Mouse (Mus musculus): ENCODE measurements around the gene Olfr1161. TPM values are rescaled to one million over a fixed set of nuclear protein-coding genes. Genes with fewer than 3 reads are reported as not detected.
"Not testable (repeated sequence)": the region's sequence is repeated elsewhere in the genome, so short reads cannot be mapped to it uniquely, and the experiment has no call there.

Olfr1161 gene
- not detected for total RNA-seq (2021)
- long read RNA-seq, experiment 1: 0 reads
- long read RNA-seq, experiment 2: 0 reads

GRCm38 (mm10) chr2:88022474-88022873 is at the start of gene Olfr1161:
Gene Olfr1161 (plus strand): TSS chr2:88022774.
- DNase-seq (ENCODE audit: low spot score in 2 of 2): not testable (repeated sequence)

GRCm38 (mm10) chr2:87974563-87974962 is 48.0 kb upstream of the Olfr1161 start, which contains the start of gene Olfr74:
Gene Olfr74 (minus strand): TSS chr2:87974663.
- no peak for DNase-seq (ENCODE audit: low spot score in 2 of 2)

- DNase-seq (ENCODE audit: low spot score in 2 of 2): no peak
Observed at GRCm38 (mm10) chr2:87989813-87990212, 32.8 kb upstream of the Olfr1161 start, which contains the start of gene Olfr1158. Gene Olfr1158 (plus strand): TSS chr2:87990113.

GRCm38 (mm10) chr2:88007515-88008318 is 14.9 kb upstream of the Olfr1161 start, which contains the start of gene Olfr1160:
Gene Olfr1160 (minus strand): TSS chr2:88008268.
- DNase-seq (ENCODE audit: low spot score in 2 of 2): no peak

GRCm38 (mm10) chr2:88037599-88037998 is 15.0 kb downstream of the Olfr1161 start, which contains the start of gene Olfr73:
Gene Olfr73 (minus strand): TSS chr2:88037699.
- DNase-seq (ENCODE audit: low spot score in 2 of 2): no peak

GRCm38 (mm10) chr2:88051029-88051428 is 28.5 kb downstream of the Olfr1161 start, which contains the start of gene Olfr1162:
Gene Olfr1162 (minus strand): TSS chr2:88051129.
- DNase-seq (ENCODE audit: low spot score in 2 of 2): no peak

- DNase-seq (ENCODE audit: low spot score in 2 of 2): no peak
Observed at GRCm38 (mm10) chr2:88063587-88063986, 41.0 kb downstream of the Olfr1161 start.

- DNase-seq (ENCODE audit: low spot score in 2 of 2): no peak
Observed at GRCm38 (mm10) chr2:88071730-88072129, 49.2 kb downstream of the Olfr1161 start, which contains the start of gene Olfr1163. Gene Olfr1163 (minus strand): TSS chr2:88071830.

Other genes starting within 250 kb of the Olfr1161 start
- gene Olfr152, start 243.3 kb upstream of the Olfr1161 start, total RNA-seq (2021): not detected
- not detected for gene Olfr1143, start 222.2 kb upstream of the Olfr1161 start, total RNA-seq (2021)
- gene Olfr1145, start 213.0 kb upstream of the Olfr1161 start, total RNA-seq (2021): not detected
- not detected for gene Olfr1148, start 192.2 kb upstream of the Olfr1161 start, total RNA-seq (2021)
- not detected for gene Olfr1150-ps1, start 178.8 kb upstream of the Olfr1161 start, total RNA-seq (2021)
- not detected for gene Olfr1151, start 166.9 kb upstream of the Olfr1161 start, total RNA-seq (2021)
- not detected for gene Olfr1152, start 156.3 kb upstream of the Olfr1161 start, total RNA-seq (2021)
- gene Olfr1153, start 127.8 kb upstream of the Olfr1161 start, total RNA-seq (2021): not detected
- not detected for gene Olfr1154, start 117.6 kb upstream of the Olfr1161 start, total RNA-seq (2021)
- gene Olfr1155, start 77.6 kb upstream of the Olfr1161 start, total RNA-seq (2021): not detected
- gene Olfr1156, start 69.7 kb upstream of the Olfr1161 start, total RNA-seq (2021): not detected
- gene Olfr1157, start 54.5 kb upstream of the Olfr1161 start, total RNA-seq (2021): not detected
- gene Olfr74, start 48.1 kb upstream of the Olfr1161 start, total RNA-seq (2021): not detected
- gene Olfr1158, start 32.7 kb upstream of the Olfr1161 start, total RNA-seq (2021): not detected
- not detected for gene Olfr1160, start 14.5 kb upstream of the Olfr1161 start, total RNA-seq (2021)
- not detected for gene Olfr73, start 14.9 kb downstream of the Olfr1161 start, total RNA-seq (2021)
- not detected for gene Olfr1162, start 28.4 kb downstream of the Olfr1161 start, total RNA-seq (2021)
- gene Olfr1163, start 49.1 kb downstream of the Olfr1161 start, total RNA-seq (2021): not detected
- not detected for gene Olfr1164, start 71.2 kb downstream of the Olfr1161 start, total RNA-seq (2021)
- not detected for gene Olfr1166, start 105.5 kb downstream of the Olfr1161 start, total RNA-seq (2021)
- not detected for gene Olfr1167, start 132.4 kb downstream of the Olfr1161 start, total RNA-seq (2021)
- gene Olfr1168, start 159.1 kb downstream of the Olfr1161 start, total RNA-seq (2021): not detected
- not detected for gene Olfr1170, start 205.6 kb downstream of the Olfr1161 start, total RNA-seq (2021)